Mouse (Mus musculus) stomach, embryonic 15.5 days (tissue): ENCODE results near the gene Slit1. TPM values are rescaled to one million over a fixed set of nuclear protein-coding genes. Genes with fewer than 3 reads are reported as not detected.

Experiments used
- ATAC-seq: fragments of 200-750 bp; cut with Nextera tagmentation; 2 replicates; pipeline ENCODE4 v1.8.0; 2017; ENCODE audit warnings: low read depth, moderate number of reproducible peaks, moderate TSS enrichment; ENCODE audit not compliant: insufficient read depth, low FRiP score
- H3K27ac ChIP-seq: fragments of 300-500 bp; sonication (generic); 2 replicates; pipeline ENCODE4 v1.5.1; 2015; ENCODE audit warnings: mild to moderate bottlenecking, inconsistent platforms
- H3K27me3 ChIP-seq: fragments of 300-500 bp; sonication (generic); replicated peaks from 2 replicates; pipeline ENCODE4 v1.6.1; 2015; ENCODE audit warnings: inconsistent platforms
- H3K36me3 ChIP-seq: fragments of 300-500 bp; sonication (generic); 2 replicates; pipeline ENCODE4 v1.6.1; 2015; ENCODE audit warnings: inconsistent platforms
- H3K4me1 ChIP-seq: fragments of 300-500 bp; sonication (generic); 2 replicates; pipeline ENCODE4 v1.6.1; 2015; ENCODE audit warnings: inconsistent platforms
- H3K4me2 ChIP-seq: fragments of 300-500 bp; sonication (generic); 2 replicates; pipeline ENCODE4 v1.6.1; 2015; ENCODE audit warnings: mild to moderate bottlenecking, inconsistent platforms
- H3K4me3 ChIP-seq: fragments of 300-500 bp; sonication (generic); replicated peaks from 2 replicates; pipeline ENCODE4 v1.5.1; 2015; ENCODE audit warnings: inconsistent platforms
- H3K9ac ChIP-seq: fragments of 300-500 bp; sonication (generic); 2 replicates; pipeline ENCODE4 v1.6.1; 2015; ENCODE audit warnings: inconsistent platforms
- H3K9me3 ChIP-seq: fragments of 300-500 bp; sonication (generic); 2 replicates; pipeline ENCODE4 v1.6.1; 2016; ENCODE audit warnings: inconsistent platforms
- WGBS: fragments of 180-500 bp; shearing (Covaris S2); methylation state at CpG from one replicate; pipeline ENCODE4 v1.1.7; 2015; 5-methylcytosine and 5-hydroxymethylcytosine counted together
- polyA plus RNA-seq: library from polyadenylated mRNA; unstranded; fragments of >200 nt; fragmentation: Nextera tagmentation; extraction: Ambion mirVana; gene quantifications from 2 replicates; pipeline ENCODE4 v1.2.1, GENCODE M21; 2015

The Slit1 gene
- polyA plus RNA-seq, 1 experiment from 2014 or later: 1.5 TPM

- Histone ChIP-seq H3K27me3 (peaks cover 26% of the 10 kb centered on the region), H3K27ac (no peak overlapping the region), H3K9ac (no peak overlapping the region), H3K9me3 (no peaks in the 10 kb centered on the region), H3K4me1 (0 out of 2 replicates have a peak, but pooled peaks cover 5% of the 10 kb centered on the region), H3K4me2 (no peak overlapping the region), H3K4me3 (no peak overlapping the region), H3K36me3 (no peaks in the 10 kb centered on the region)
- 65% methylated on average over 13 of the region's 13 CpGs for WGBS
- ATAC-seq: no peak
Measured at GRCm38 (mm10) chr19:41661466-41661865, 82.0 kb downstream of the Slit1 start.

GRCm38 (mm10) chr19:41660999-41661374, 82.5 kb downstream of the Slit1 start:
- Histone ChIP-seq H3K9ac (no peak overlapping the region), H3K4me3 (no peak overlapping the region), H3K4me2 (no peak overlapping the region), H3K27ac (no peak overlapping the region), H3K27me3 (peaks cover 26% of the 10 kb centered on the region), H3K36me3 (no peaks in the 10 kb centered on the region), H3K9me3 (no peaks in the 10 kb centered on the region), H3K4me1 (0 out of 2 replicates have a peak, but pooled peaks cover 5% of the 10 kb centered on the region)
- 19% methylated on average over 4 of the region's 4 CpGs for WGBS
- no peak for ATAC-seq

GRCm38 (mm10) chr19:41660294-41660998, 83.0 kb downstream of the Slit1 start:
- Histone ChIP-seq H3K36me3 (no peaks in the 10 kb centered on the region), H3K27ac (no peak overlapping the region), H3K4me3 (no peak overlapping the region), H3K4me1 (0 out of 2 replicates have a peak, but pooled peaks cover 5% of the 10 kb centered on the region), H3K27me3 (peaks cover 26% of the 10 kb centered on the region), H3K4me2 (no peak overlapping the region), H3K9me3 (no peaks in the 10 kb centered on the region), H3K9ac (no peak overlapping the region)
- WGBS: 68% methylated on average over 17 of the region's 17 CpGs
- no peak for ATAC-seq

- Histone ChIP-seq H3K27ac (no peak overlapping the region), H3K9me3 (no peaks in the 10 kb centered on the region), H3K9ac (no peak overlapping the region), H3K27me3 (peaks cover 16% of the 10 kb centered on the region), H3K4me1 (0 out of 2 replicates have a peak, but pooled peaks cover 5% of the 10 kb centered on the region), H3K4me3 (no peak overlapping the region), H3K36me3 (no peaks in the 10 kb centered on the region), H3K4me2 (no peak overlapping the region)
- whole genome bisulfite sequencing: 28% methylated on average over 9 of the region's 9 CpGs
- ATAC-seq: no peak
Measured at GRCm38 (mm10) chr19:41657446-41657845, 86.0 kb downstream of the Slit1 start.

- Histone ChIP-seq H3K4me2 (no peak overlapping the region), H3K9ac (no peak overlapping the region), H3K36me3 (no peaks in the 10 kb centered on the region), H3K27me3 (peaks cover 16% of the 10 kb centered on the region), H3K4me1 (0 out of 2 replicates have a peak, but pooled peaks cover 5% of the 10 kb centered on the region), H3K27ac (no peak overlapping the region), H3K9me3 (no peaks in the 10 kb centered on the region), H3K4me3 (no peak overlapping the region)
- ATAC-seq: no peak
- 73% methylated on average over 14 of the region's 14 CpGs for WGBS
Measured at GRCm38 (mm10) chr19:41656671-41657070, 86.8 kb downstream of the Slit1 start.

GRCm38 (mm10) chr19:41655970-41656369, 87.5 kb downstream of the Slit1 start:
- ATAC-seq: no peak
- H3K9ac ChIP-seq: no peak overlapping the region
- no peaks in the 10 kb centered on the region for H3K36me3 ChIP-seq
- no peak overlapping the region for H3K27ac ChIP-seq
- H3K4me1 ChIP-seq: no peaks in the 10 kb centered on the region
- H3K27me3 ChIP-seq: peaks cover 16% of the 10 kb centered on the region
- no peak overlapping the region for H3K4me2 ChIP-seq
- no peak overlapping the region for H3K4me3 ChIP-seq
- 6% methylated on average over 8 of the region's 9 CpGs for WGBS
- H3K9me3 ChIP-seq: no peaks in the 10 kb centered on the region

- no peak for ATAC-seq
- Histone ChIP-seq H3K9me3 (no peaks in the 10 kb centered on the region), H3K36me3 (no peaks in the 10 kb centered on the region), H3K4me3 (no peak overlapping the region), H3K4me2 (no peak overlapping the region; the same call in 1 of the 2 replicates), H3K4me1 (no peaks in the 10 kb centered on the region), H3K9ac (no peak overlapping the region), H3K27me3 (peaks cover 12% of the 10 kb centered on the region), H3K27ac (no peak overlapping the region)
- 10% methylated on average over 6 of the region's 6 CpGs for WGBS
Measured at GRCm38 (mm10) chr19:41655089-41655783, 88.2 kb downstream of the Slit1 start.

GRCm38 (mm10) chr19:41651967-41652366, 91.5 kb downstream of the Slit1 start:
- no peaks in the 10 kb centered on the region for H3K4me1 ChIP-seq
- H3K4me3 ChIP-seq: no peak overlapping the region
- peaks cover 8% of the 10 kb centered on the region; the same call in 1 of the 2 replicates for H3K27me3 ChIP-seq
- WGBS: 54% methylated on average over 10 of the region's 10 CpGs
- H3K9me3 ChIP-seq: no peaks in the 10 kb centered on the region
- no peak overlapping the region for H3K4me2 ChIP-seq
- no peak for ATAC-seq
- H3K27ac ChIP-seq: no peak overlapping the region
- H3K36me3 ChIP-seq: no peaks in the 10 kb centered on the region
- H3K9ac ChIP-seq: no peak overlapping the region

- no peak overlapping the region for H3K27ac ChIP-seq
- ATAC-seq: no peak
- 33% methylated on average over 10 of the region's 10 CpGs for WGBS
Measured at GRCm38 (mm10) chr19:41649394-41649793, 94.1 kb downstream of the Slit1 start.

GRCm38 (mm10) chr19:41646947-41647631, 96.4 kb downstream of the Slit1 start:
- WGBS: 37% methylated on average over 16 of the region's 16 CpGs
- ATAC-seq: no peak

More at GRCm38 (mm10) chr19:41649394-41649793, 94.1 kb downstream of the Slit1 start:
- no peaks in the 10 kb centered on the region for H3K36me3 ChIP-seq
- no peak overlapping the region for H3K9ac ChIP-seq
- H3K4me2 ChIP-seq: no peak overlapping the region
- no peaks in the 10 kb centered on the region for H3K27me3 ChIP-seq
- H3K4me3 ChIP-seq: no peak overlapping the region
- no peaks in the 10 kb centered on the region for H3K9me3 ChIP-seq
- no peaks in the 10 kb centered on the region for H3K4me1 ChIP-seq

GRCm38 (mm10) chr19:41643010-41643409, 100.5 kb downstream of the Slit1 start:
- no peak for ATAC-seq

More at GRCm38 (mm10) chr19:41646947-41647631, 96.4 kb downstream of the Slit1 start:
- Histone ChIP-seq H3K4me1 (no peaks in the 10 kb centered on the region), H3K9ac (no peak overlapping the region), H3K27me3 (no peaks in the 10 kb centered on the region), H3K4me2 (no peak overlapping the region), H3K36me3 (no peaks in the 10 kb centered on the region), H3K27ac (no peak overlapping the region), H3K4me3 (no peak overlapping the region), H3K9me3 (no peaks in the 10 kb centered on the region)

GRCm38 (mm10) chr19:41634999-41635398, 108.5 kb downstream of the Slit1 start:
- WGBS: 69% methylated on average over 6 of the region's 6 CpGs

More at GRCm38 (mm10) chr19:41643010-41643409, 100.5 kb downstream of the Slit1 start:
- no peak overlapping the region for H3K27ac ChIP-seq
- H3K9me3 ChIP-seq: no peaks in the 10 kb centered on the region
- no peaks in the 10 kb centered on the region for H3K4me1 ChIP-seq
- no peak overlapping the region for H3K4me3 ChIP-seq
- no peaks in the 10 kb centered on the region for H3K27me3 ChIP-seq
- H3K36me3 ChIP-seq: no peaks in the 10 kb centered on the region
- H3K9ac ChIP-seq: no peak overlapping the region
- 57% methylated on average over 11 of the region's 11 CpGs for WGBS
- no peak overlapping the region for H3K4me2 ChIP-seq

More at GRCm38 (mm10) chr19:41634999-41635398, 108.5 kb downstream of the Slit1 start:
- Histone ChIP-seq H3K9ac (no peak overlapping the region), H3K4me2 (no peak overlapping the region), H3K9me3 (no peaks in the 10 kb centered on the region), H3K4me3 (no peak overlapping the region), H3K27me3 (no peaks in the 10 kb centered on the region), H3K36me3 (no peaks in the 10 kb centered on the region), H3K4me1 (no peaks in the 10 kb centered on the region), H3K27ac (no peak overlapping the region)
- ATAC-seq: no peak
